Mouse (Mus musculus): ENCODE data around the gene Papss2. TPM values are rescaled to one million over a fixed set of nuclear protein-coding genes. Genes with fewer than 3 reads are reported as not detected.

Gene Papss2
- total and polyA plus RNA-seq, 2 experiments from 2014 or later, result 2.7 to 7.1 TPM

DNA sequence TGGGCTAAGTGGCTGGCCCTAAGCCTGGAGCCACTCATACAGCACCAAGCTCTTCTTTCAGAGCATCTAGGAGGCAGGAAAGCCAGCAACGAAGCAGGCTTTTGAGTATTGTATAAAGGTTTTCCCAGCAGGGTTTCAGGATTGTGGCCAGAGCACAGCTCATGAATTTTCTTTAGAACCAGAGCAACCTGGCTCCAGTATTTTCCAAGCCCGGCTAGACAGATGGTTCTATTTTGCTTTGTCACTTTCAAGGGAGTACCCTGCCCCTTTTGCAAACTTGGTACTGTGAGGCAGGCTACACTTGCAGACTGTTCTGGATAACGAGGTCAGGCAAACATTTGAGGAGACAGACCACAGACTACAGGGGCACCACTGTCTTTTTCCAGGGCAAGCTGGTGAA is 40.3 kb upstream of the Papss2 start:
- no peaks in the 10 kb centered on the region for H3K4me1 ChIP-seq (ENCODE audit: insufficient read depth, low read length)
- H3K9ac ChIP-seq (replicated peaks; ENCODE audit: low read length), result no peak overlapping the region
- no peak overlapping the region for H3K4me2 ChIP-seq (ENCODE audit: low read depth, low read length)
- TF ChIP-seq CTCF (IDR thresholded peaks at IDR 0.05; ENCODE audit: low read depth), result no peak
- WGBS, result 16% methylated on average over 3 of the region's 3 CpGs
- H3K9me3 ChIP-seq (ENCODE audit: low read length), result no peaks in the 10 kb centered on the region
- H3K36me3 ChIP-seq (ENCODE audit: insufficient read depth, low read length), result no peaks in the 10 kb centered on the region
- peak; percentile 82 for ATAC-seq
- H3K4me3 ChIP-seq (ENCODE audit: low read length), result no peak overlapping the region
- peak; percentile 64 for DNase-seq (ENCODE audit: low spot score)
- no peaks in the 10 kb centered on the region for H3K27me3 ChIP-seq (ENCODE audit: insufficient read depth, low read length)
- no peak overlapping the region for H3K27ac ChIP-seq

DNA sequence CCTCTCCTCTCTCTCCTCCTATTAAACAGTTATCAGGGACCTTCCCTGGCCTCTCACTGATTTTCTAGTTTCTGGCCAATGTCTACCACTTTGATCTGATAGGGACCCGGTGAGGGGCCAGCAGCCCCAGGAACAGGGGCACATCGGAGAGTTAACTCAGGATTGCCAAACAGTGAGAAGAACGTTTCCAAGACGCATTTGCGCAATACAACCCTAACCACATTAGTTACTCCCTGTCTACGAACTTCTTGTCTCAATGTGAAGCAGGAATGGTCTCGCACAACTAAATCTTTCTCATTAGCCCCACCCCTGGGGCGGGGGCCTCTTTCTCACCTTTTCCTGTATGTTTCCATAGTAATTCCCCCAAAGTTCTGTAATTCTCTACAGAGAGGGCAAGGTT is 28.6 kb upstream of the Papss2 start:
- H3K27ac ChIP-seq, result no peak overlapping the region
- H3K9me3 ChIP-seq (ENCODE audit: low read length), result no peaks in the 10 kb centered on the region
- no peaks in the 10 kb centered on the region for H3K4me1 ChIP-seq (ENCODE audit: insufficient read depth, low read length)
- H3K4me3 ChIP-seq (ENCODE audit: low read length), result no peak overlapping the region
- WGBS, result 92% methylated on average over 8 of the region's 8 CpGs
- ATAC-seq (no peak), DNase-seq (ENCODE audit: low spot score) (no peak)
- no peak for TF ChIP-seq CTCF (IDR thresholded peaks at IDR 0.05; ENCODE audit: low read depth)
- no peaks in the 10 kb centered on the region for H3K36me3 ChIP-seq (ENCODE audit: insufficient read depth, low read length)
- H3K27me3 ChIP-seq (ENCODE audit: insufficient read depth, low read length), result no peaks in the 10 kb centered on the region
- no peak overlapping the region for H3K4me2 ChIP-seq (ENCODE audit: low read depth, low read length)
- no peak overlapping the region for H3K9ac ChIP-seq (replicated peaks; ENCODE audit: low read length)

DNA sequence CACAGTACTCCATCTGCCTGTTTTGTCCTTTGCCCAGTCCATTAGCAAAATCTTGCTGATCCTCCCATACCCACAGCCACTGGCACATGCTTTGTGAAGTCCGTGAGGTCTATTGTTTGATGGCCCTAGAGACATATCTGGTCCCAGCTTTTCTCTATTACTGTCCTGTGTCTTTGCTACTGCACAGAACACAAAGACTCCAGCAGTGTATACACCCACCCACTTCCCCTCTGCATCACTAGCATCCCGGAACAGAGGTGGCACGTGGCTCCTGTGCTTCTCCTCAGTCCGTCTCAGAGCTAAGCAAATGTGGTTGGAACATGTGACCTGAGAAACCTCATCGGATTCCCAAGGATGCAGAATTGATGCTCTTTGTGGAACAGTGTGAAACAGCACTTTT is 28.1 kb upstream of the Papss2 start:
- WGBS, result 87% methylated on average over 5 of the region's 5 CpGs
- H3K9me3 ChIP-seq (ENCODE audit: low read length), result no peaks in the 10 kb centered on the region
- no peak for ATAC-seq

DNA sequence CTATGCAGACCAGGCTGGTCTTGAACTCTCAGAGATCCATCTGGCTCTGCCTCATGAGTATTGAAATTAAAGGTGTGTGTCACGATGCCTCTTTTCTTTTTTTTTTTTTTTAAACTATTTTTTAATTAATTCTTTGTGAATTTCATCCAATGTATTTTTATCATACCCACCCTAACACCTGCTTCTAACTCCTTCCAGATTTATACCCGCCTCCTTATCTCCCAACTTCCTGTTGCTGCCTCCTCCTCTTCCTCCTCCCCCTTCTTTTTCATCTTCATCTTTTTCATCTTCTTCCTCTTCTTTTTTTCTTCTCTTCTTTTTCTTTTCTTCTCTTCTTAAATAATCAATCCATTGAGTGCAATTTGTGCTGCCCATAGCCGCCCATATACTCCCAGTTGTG is 27.1 kb upstream of the Papss2 start:
- 91% methylated on average over 3 of the region's 3 CpGs for WGBS
- H3K4me1 ChIP-seq (ENCODE audit: insufficient read depth, low read length), result no peaks in the 10 kb centered on the region
- no peak overlapping the region for H3K4me2 ChIP-seq (ENCODE audit: low read depth, low read length)

More for the DNA sequence above, 28.1 kb upstream of the Papss2 start:
- no peak overlapping the region for H3K4me2 ChIP-seq (ENCODE audit: low read depth, low read length)
- H3K9ac ChIP-seq (replicated peaks; ENCODE audit: low read length), result no peak overlapping the region
- no peak for DNase-seq (ENCODE audit: low spot score)
- no peaks in the 10 kb centered on the region for H3K27me3 ChIP-seq (ENCODE audit: insufficient read depth, low read length)
- H3K27ac ChIP-seq, result no peak overlapping the region
- H3K4me1 ChIP-seq (ENCODE audit: insufficient read depth, low read length), result no peaks in the 10 kb centered on the region
- no peak overlapping the region for H3K4me3 ChIP-seq (ENCODE audit: low read length)
- H3K36me3 ChIP-seq (ENCODE audit: insufficient read depth, low read length), result no peaks in the 10 kb centered on the region
- TF ChIP-seq CTCF (IDR thresholded peaks at IDR 0.05; ENCODE audit: low read depth), result no peak

DNA sequence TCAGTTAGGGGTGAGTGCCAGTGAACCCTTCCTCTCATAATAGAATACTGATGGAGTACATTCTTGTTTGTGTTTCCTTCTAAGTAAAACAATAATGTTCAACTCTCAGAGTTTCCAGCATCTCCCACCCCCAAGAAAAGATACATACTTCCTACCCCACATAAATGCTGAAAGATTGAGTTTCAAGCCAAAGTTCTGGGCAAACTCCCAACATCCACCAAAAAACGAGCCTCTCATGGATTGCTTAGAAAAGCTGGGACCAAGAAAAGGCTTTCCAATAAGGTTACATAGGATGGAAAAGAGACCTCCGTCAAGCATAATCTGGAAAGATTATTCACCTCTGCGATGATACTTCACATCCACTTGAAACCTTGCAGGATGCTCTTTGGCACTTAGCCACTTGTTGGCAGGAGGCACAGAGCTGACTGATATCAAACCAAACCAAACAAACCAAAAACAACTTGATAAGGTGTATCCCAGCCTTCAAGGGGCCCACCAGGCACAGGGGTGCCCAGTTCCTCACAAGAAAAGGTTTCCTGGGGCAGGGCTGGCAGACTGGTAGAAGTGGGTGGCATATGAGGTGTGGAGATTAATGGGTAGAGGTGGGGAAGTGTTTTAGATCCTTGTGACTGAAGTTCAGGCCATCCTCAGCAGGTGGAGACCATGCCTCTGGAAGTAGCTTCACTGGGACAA is 26.5 kb upstream of the Papss2 start:
- no peak for TF ChIP-seq CTCF (IDR thresholded peaks at IDR 0.05; ENCODE audit: low read depth)
- Histone ChIP-seq H3K4me3 (ENCODE audit: low read length) (no peak overlapping the region), H3K27ac (no peak overlapping the region), H3K4me2 (ENCODE audit: low read depth, low read length) (no peak overlapping the region), H3K36me3 (ENCODE audit: insufficient read depth, low read length) (no peaks in the 10 kb centered on the region), H3K9ac (replicated peaks; ENCODE audit: low read length) (no peak overlapping the region), H3K9me3 (ENCODE audit: low read length) (no peaks in the 10 kb centered on the region), H3K4me1 (ENCODE audit: insufficient read depth, low read length) (no peaks in the 10 kb centered on the region), H3K27me3 (ENCODE audit: insufficient read depth, low read length) (no peaks in the 10 kb centered on the region)
- DNase-seq (ENCODE audit: low spot score), result no peak
- 80% methylated on average over 3 of the region's 3 CpGs for WGBS
- ATAC-seq, result no peak

More for the DNA sequence above, 27.1 kb upstream of the Papss2 start:
- Histone ChIP-seq H3K9ac (replicated peaks; ENCODE audit: low read length) (no peak overlapping the region), H3K27ac (no peak overlapping the region), H3K27me3 (ENCODE audit: insufficient read depth, low read length) (no peaks in the 10 kb centered on the region), H3K36me3 (ENCODE audit: insufficient read depth, low read length) (no peaks in the 10 kb centered on the region), H3K9me3 (ENCODE audit: low read length) (no peaks in the 10 kb centered on the region), H3K4me3 (ENCODE audit: low read length) (no peak overlapping the region)
- ATAC-seq (no peak), DNase-seq (ENCODE audit: low spot score) (no peak)
- TF ChIP-seq CTCF (IDR thresholded peaks at IDR 0.05; ENCODE audit: low read depth), result no peak

DNA sequence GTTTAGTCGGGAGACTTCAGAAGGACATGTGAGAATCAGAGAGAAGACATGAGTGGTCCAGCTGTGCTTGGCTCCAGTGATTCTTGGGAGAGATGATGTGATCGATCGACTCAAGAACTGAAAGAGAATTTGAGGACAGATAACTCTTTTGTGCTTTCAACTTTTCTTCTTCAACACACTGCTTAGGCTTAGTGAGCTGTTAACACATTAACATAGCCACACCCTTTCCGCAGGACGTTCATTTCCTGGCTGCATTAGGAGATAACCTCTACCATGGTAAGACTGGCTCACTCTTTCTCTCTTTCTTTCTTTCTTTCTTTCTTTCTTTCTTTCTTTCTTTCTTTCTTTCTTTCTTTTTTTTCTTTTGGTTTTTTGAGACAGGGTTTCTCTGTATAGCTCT is 25.9 kb upstream of the Papss2 start:
- ATAC-seq, result no peak
- Histone ChIP-seq H3K4me3 (ENCODE audit: low read length) (no peak overlapping the region), H3K27ac (no peak overlapping the region), H3K4me2 (ENCODE audit: low read depth, low read length) (no peak overlapping the region), H3K9ac (replicated peaks; ENCODE audit: low read length) (no peak overlapping the region), H3K4me1 (ENCODE audit: insufficient read depth, low read length) (no peaks in the 10 kb centered on the region), H3K9me3 (ENCODE audit: low read length) (no peaks in the 10 kb centered on the region), H3K36me3 (ENCODE audit: insufficient read depth, low read length) (no peaks in the 10 kb centered on the region), H3K27me3 (ENCODE audit: insufficient read depth, low read length) (no peaks in the 10 kb centered on the region)
- 80% methylated on average over 5 of the region's 5 CpGs for WGBS
- no peak for TF ChIP-seq CTCF (IDR thresholded peaks at IDR 0.05; ENCODE audit: low read depth)
- no peak for DNase-seq (ENCODE audit: low spot score)

DNA sequence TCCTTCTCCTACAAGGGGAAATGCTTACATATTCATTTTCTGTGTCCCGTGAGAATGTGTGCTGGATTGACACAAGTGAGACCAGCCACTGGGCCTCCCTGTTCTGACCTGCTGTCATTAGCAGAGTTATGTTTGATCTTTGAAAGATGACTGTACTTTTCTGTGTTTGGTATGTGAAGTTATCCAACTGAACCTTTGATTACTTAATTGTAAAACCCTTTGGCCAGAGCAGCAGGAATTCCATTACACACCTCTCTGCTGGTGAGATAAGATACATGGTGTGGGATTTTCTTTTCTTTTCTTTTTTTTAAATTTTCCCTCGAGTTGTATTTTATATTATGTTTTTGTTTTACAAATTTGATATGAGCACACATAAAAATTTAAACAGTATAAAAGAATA is 23.4 kb upstream of the Papss2 start:
- H3K4me1 ChIP-seq (ENCODE audit: insufficient read depth, low read length), result no peaks in the 10 kb centered on the region
- no peaks in the 10 kb centered on the region for H3K9me3 ChIP-seq (ENCODE audit: low read length)
- H3K4me3 ChIP-seq (ENCODE audit: low read length), result no peak overlapping the region
- no peak overlapping the region for H3K9ac ChIP-seq (replicated peaks; ENCODE audit: low read length)
- H3K36me3 ChIP-seq (ENCODE audit: insufficient read depth, low read length), result no peaks in the 10 kb centered on the region
- no peaks in the 10 kb centered on the region for H3K27me3 ChIP-seq (ENCODE audit: insufficient read depth, low read length)
- DNase-seq (ENCODE audit: low spot score) (no peak), ATAC-seq (no peak)
- no peak overlapping the region for H3K4me2 ChIP-seq (ENCODE audit: low read depth, low read length)
- H3K27ac ChIP-seq, result no peak overlapping the region
- no peak for TF ChIP-seq CTCF (IDR thresholded peaks at IDR 0.05; ENCODE audit: low read depth)
- WGBS, result 78% methylated on average over 2 of the region's 2 CpGs

All from hindbrain, postnatal 0 days (tissue).